Mouse (Mus musculus): ENCODE data around the gene Bcl9. TPM values are rescaled to one million over a fixed set of nuclear protein-coding genes. Genes with fewer than 3 reads are reported as not detected.

Gene Bcl9
- total and polyA plus RNA-seq, 3 experiments = 14.3 to 22.4 (median 15.3) TPM

- TF ChIP-seq POLR2A (IDR thresholded peaks at IDR 0.05; ENCODE audit: insufficient read depth, low read depth, low read length) (no peak), CTCF (IDR thresholded peaks at IDR 0.05) (no peak), EP300 (IDR thresholded peaks at IDR 0.05; ENCODE audit: insufficient read depth, low read depth, low read length) (no peak)
- 4% methylated on average over 16 of the region's 16 CpGs for WGBS
- peak overlapping the region; percentile 87 for H3K27ac ChIP-seq
- no peak for DNase-seq
- peak overlapping the region; percentile 80 for H3K4me3 ChIP-seq
- peak overlapping the region; percentile 55 for H3K9ac ChIP-seq (ENCODE audit: low read depth, low read length)
- H3K4me1 ChIP-seq (ENCODE audit: control insufficient read depth, insufficient read depth, low read length) = peaks cover 3% of the 10 kb centered on the region; the same call in 1 of the 2 replicates
- H3K79me2 ChIP-seq (replicated peaks; ENCODE audit: control insufficient read depth, insufficient read depth, low read length) = no peaks in the 10 kb centered on the region
- intact Hi-C loops (cut with DNase I) = loop anchor here (5.0 kb wide), 1 partner anchor 71 kb away; the partner anchor contains the start of gene Acp6
- no peaks in the 10 kb centered on the region for H3K36me3 ChIP-seq (ENCODE audit: control insufficient read depth, insufficient read depth, low read length)
- H3K27me3 ChIP-seq (ENCODE audit: control insufficient read depth, insufficient read depth, low read length) = no peaks in the 10 kb centered on the region
These were observed 69.7 kb downstream of the Bcl9 start for GRCm38 (mm10) chr3:97228020-97228419.

GRCm38 (mm10) chr3:97227259-97228005, 70.3 kb downstream of the Bcl9 start:
- peak overlapping the region; percentile 80 for H3K4me3 ChIP-seq
- no peaks in the 10 kb centered on the region for H3K36me3 ChIP-seq (ENCODE audit: control insufficient read depth, insufficient read depth, low read length)
- no peaks in the 10 kb centered on the region for H3K79me2 ChIP-seq (replicated peaks; ENCODE audit: control insufficient read depth, insufficient read depth, low read length)
- peak overlapping the region; percentile 87 for H3K27ac ChIP-seq
- H3K4me1 ChIP-seq (ENCODE audit: control insufficient read depth, insufficient read depth, low read length) = peaks cover 3% of the 10 kb centered on the region; the same call in 1 of the 2 replicates
- TF ChIP-seq EP300 (IDR thresholded peaks at IDR 0.05; ENCODE audit: insufficient read depth, low read depth, low read length) (0 out of 2 replicates have a peak, but pooled peaks have one; percentile 22), CTCF (IDR thresholded peaks at IDR 0.05) (peak; percentile 39), POLR2A (IDR thresholded peaks at IDR 0.05; ENCODE audit: insufficient read depth, low read depth, low read length) (peak; percentile 62)
- peak; percentile 93 to 95 for DNase-seq
- H3K27me3 ChIP-seq (ENCODE audit: control insufficient read depth, insufficient read depth, low read length) = no peaks in the 10 kb centered on the region
- H3K9ac ChIP-seq (ENCODE audit: low read depth, low read length) = peak overlapping the region; percentile 74
- WGBS = 2% methylated on average over 63 of the region's 79 CpGs
- intact Hi-C loops (cut with DNase I) = loop anchor here (1.0 to 5.0 kb wide), 2 partner anchors 70 kb away; partner anchors contain the start of genes Acp6 and Bcl9

- no peaks in the 10 kb centered on the region for H3K27me3 ChIP-seq (ENCODE audit: control insufficient read depth, insufficient read depth, low read length)
- H3K4me3 ChIP-seq = peak overlapping the region; percentile 61
- DNase-seq = no peak
- no peak for TF ChIP-seq CTCF (IDR thresholded peaks at IDR 0.05)
- TF ChIP-seq EP300 (IDR thresholded peaks at IDR 0.05; ENCODE audit: insufficient read depth, low read depth, low read length) = no peak
- TF ChIP-seq POLR2A (IDR thresholded peaks at IDR 0.05; ENCODE audit: insufficient read depth, low read depth, low read length) = no peak
- intact Hi-C loops (cut with DNase I) = loop anchor here (1.0 to 5.0 kb wide), 2 partner anchors 69 to 71 kb away; partner anchors contain the start of genes Acp6 and Bcl9
- peaks cover 3% of the 10 kb centered on the region; the same call in 1 of the 2 replicates for H3K4me1 ChIP-seq (ENCODE audit: control insufficient read depth, insufficient read depth, low read length)
- H3K27ac ChIP-seq = peak overlapping the region; percentile 39
- H3K36me3 ChIP-seq (ENCODE audit: control insufficient read depth, insufficient read depth, low read length) = no peaks in the 10 kb centered on the region
- no peaks in the 10 kb centered on the region for H3K79me2 ChIP-seq (replicated peaks; ENCODE audit: control insufficient read depth, insufficient read depth, low read length)
- H3K9ac ChIP-seq (ENCODE audit: low read depth, low read length) = peak overlapping the region; percentile 74
- WGBS = 4% methylated on average over 18 of the region's 18 CpGs
These were observed 71.0 kb downstream of the Bcl9 start for GRCm38 (mm10) chr3:97226719-97227118.

- Histone ChIP-seq H3K4me1 (ENCODE audit: control insufficient read depth, insufficient read depth, low read length) (peaks cover 3% of the 10 kb centered on the region; the same call in 1 of the 2 replicates), H3K4me3 (no peak overlapping the region), H3K9ac (ENCODE audit: low read depth, low read length) (no peak overlapping the region), H3K79me2 (replicated peaks; ENCODE audit: control insufficient read depth, insufficient read depth, low read length) (no peaks in the 10 kb centered on the region), H3K36me3 (ENCODE audit: control insufficient read depth, insufficient read depth, low read length) (no peaks in the 10 kb centered on the region), H3K27ac (peak overlapping the region; percentile 49), H3K27me3 (ENCODE audit: control insufficient read depth, insufficient read depth, low read length) (no peaks in the 10 kb centered on the region)
- WGBS = 63% methylated on average over 5 of the region's 5 CpGs
- intact Hi-C loops (cut with DNase I) = loop anchor here (5.0 kb wide), 1 partner anchor 68 kb away; the partner anchor contains the start of gene Acp6
- DNase-seq = no peak
- TF ChIP-seq EP300 (IDR thresholded peaks at IDR 0.05; ENCODE audit: insufficient read depth, low read depth, low read length) (no peak), POLR2A (IDR thresholded peaks at IDR 0.05; ENCODE audit: insufficient read depth, low read depth, low read length) (no peak), CTCF (IDR thresholded peaks at IDR 0.05) (no peak)
These were observed 72.5 kb downstream of the Bcl9 start for GRCm38 (mm10) chr3:97225231-97225630.

- Histone ChIP-seq H3K4me3 (no peak overlapping the region), H3K9ac (ENCODE audit: low read depth, low read length) (no peak overlapping the region), H3K36me3 (ENCODE audit: control insufficient read depth, insufficient read depth, low read length) (no peaks in the 10 kb centered on the region), H3K79me2 (replicated peaks; ENCODE audit: control insufficient read depth, insufficient read depth, low read length) (peaks cover 1% of the 10 kb centered on the region; the same call in 1 of the 2 replicates), H3K27ac (no peak overlapping the region), H3K4me1 (ENCODE audit: control insufficient read depth, insufficient read depth, low read length) (peaks cover 3% of the 10 kb centered on the region; the same call in 1 of the 2 replicates), H3K27me3 (ENCODE audit: control insufficient read depth, insufficient read depth, low read length) (no peaks in the 10 kb centered on the region)
- TF ChIP-seq POLR2A (IDR thresholded peaks at IDR 0.05; ENCODE audit: insufficient read depth, low read depth, low read length) (no peak), CTCF (IDR thresholded peaks at IDR 0.05) (no peak), EP300 (IDR thresholded peaks at IDR 0.05; ENCODE audit: insufficient read depth, low read depth, low read length) (no peak)
- WGBS = 73% methylated on average over 9 of the region's 9 CpGs
- intact Hi-C loops (cut with DNase I) = no loop called here
- DNase-seq = no peak
These were observed 74.5 kb downstream of the Bcl9 start for GRCm38 (mm10) chr3:97223261-97223660.

GRCm38 (mm10) chr3:97215526-97215925, 82.2 kb downstream of the Bcl9 start:
- no peaks in the 10 kb centered on the region for H3K27me3 ChIP-seq (ENCODE audit: control insufficient read depth, insufficient read depth, low read length)
- WGBS = 80% methylated on average over 3 of the region's 3 CpGs
- H3K9ac ChIP-seq (ENCODE audit: low read depth, low read length) = no peak overlapping the region
- H3K4me1 ChIP-seq (ENCODE audit: control insufficient read depth, insufficient read depth, low read length) = peaks cover 1% of the 10 kb centered on the region; the same call in 1 of the 2 replicates
- no peak overlapping the region for H3K4me3 ChIP-seq
- H3K36me3 ChIP-seq (ENCODE audit: control insufficient read depth, insufficient read depth, low read length) = no peaks in the 10 kb centered on the region
- H3K79me2 ChIP-seq (replicated peaks; ENCODE audit: control insufficient read depth, insufficient read depth, low read length) = peaks cover 1% of the 10 kb centered on the region; the same call in 1 of the 2 replicates
- intact Hi-C loops (cut with DNase I) = no loop called here
- H3K27ac ChIP-seq = no peak overlapping the region
- no peak for TF ChIP-seq EP300 (IDR thresholded peaks at IDR 0.05; ENCODE audit: insufficient read depth, low read depth, low read length)
- no peak for TF ChIP-seq POLR2A (IDR thresholded peaks at IDR 0.05; ENCODE audit: insufficient read depth, low read depth, low read length)
- TF ChIP-seq CTCF (IDR thresholded peaks at IDR 0.05) = no peak
- no peak for DNase-seq

All from heart, adult 2 months (tissue).